Mouse (Mus musculus) c-Kit-positive CD71-positive TER-119-positive erythroid progenitor cells, embryonic 14.5 days (primary cell): Measurements from ENCODE around the gene Olfr250.
"Not testable (repeated sequence)": the region's sequence is repeated elsewhere in the genome, so short reads cannot be mapped to it uniquely, and the experiment has no call there.

ENCODE experiments used
- DNase-seq: peaks from one replicate; pipeline ENCODE4 v3.0.0-alpha.2; 2013; ENCODE audit warnings: low spot score

The Olfr250 gene

GRCm38 (mm10) chr9:38366596-38366995 is at the start of gene Olfr250:
Gene Olfr250 (plus strand): TSS chr9:38366896.
- no peak for DNase-seq

GRCm38 (mm10) chr9:38328760-38329159 is 37.9 kb upstream of the Olfr250 start, which contains the start of gene Olfr25:
Gene Olfr25 (plus strand): TSS chr9:38329060.
- DNase-seq = no peak

- no peak for DNase-seq
Observed at GRCm38 (mm10) chr9:38348111-38348510, 18.6 kb upstream of the Olfr250 start, which contains the start of gene Olfr898. Gene Olfr898 (plus strand): TSS chr9:38348411.

- DNase-seq = no peak
Observed at GRCm38 (mm10) chr9:38376786-38377185, 10.1 kb downstream of the Olfr250 start, which contains the start of gene Olfr251. Gene Olfr251 (plus strand): TSS chr9:38377086.

GRCm38 (mm10) chr9:38401398-38401797 is 34.7 kb downstream of the Olfr250 start, which contains the start of gene Olfr147:
Gene Olfr147 (plus strand): TSS chr9:38401698.
- DNase-seq = no peak

GRCm38 (mm10) chr9:38407502-38407901 is 40.8 kb downstream of the Olfr250 start:
- DNase-seq = not testable (repeated sequence)

GRCm38 (mm10) chr9:38413502-38413901 is 46.8 kb downstream of the Olfr250 start:
- DNase-seq = not testable (repeated sequence)
